Mouse (Mus musculus): ENCODE measurements around the gene Enox1.
"Not testable (repeated sequence)": the region's sequence is repeated elsewhere in the genome, so short reads cannot be mapped to it uniquely, and the experiment has no call there.

Enox1 gene

DNA sequence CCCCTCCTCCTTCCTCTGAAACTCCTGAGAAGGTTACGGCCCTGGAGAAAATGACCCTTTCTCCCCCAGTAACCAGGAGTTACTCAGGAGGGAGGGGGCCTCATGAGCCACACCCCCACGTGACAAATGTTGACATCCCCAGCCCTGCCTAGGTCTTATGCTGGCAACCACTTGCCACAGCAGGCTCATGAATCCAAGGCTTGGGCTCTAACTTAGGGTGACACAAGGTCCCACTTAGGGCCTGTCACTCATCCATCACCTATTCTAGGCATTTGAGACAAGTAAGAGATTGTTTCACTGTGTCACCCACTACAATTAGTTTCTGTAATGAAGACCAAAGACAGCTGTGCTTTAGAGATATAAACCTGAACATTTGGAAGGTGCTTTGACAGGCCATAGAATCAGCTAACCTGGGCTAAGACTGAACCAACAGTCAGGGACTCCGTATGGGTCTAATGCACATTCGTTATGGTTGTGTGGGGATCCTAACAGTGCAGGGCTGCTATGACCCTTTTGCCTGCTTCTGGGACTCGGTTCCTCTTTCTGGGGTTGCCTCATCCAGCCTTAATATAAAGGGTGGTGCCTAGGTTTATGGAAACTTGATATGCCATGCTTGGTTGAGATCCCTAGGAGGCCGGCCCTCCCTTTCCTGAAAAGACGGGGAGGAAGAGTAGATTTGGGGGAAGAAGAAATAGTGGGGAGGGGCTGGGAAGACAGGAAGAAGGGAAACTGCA is 354.7 kb downstream of the Enox1 start:
- DNase-seq (ENCODE audit: inconsistent ontology term) = no peak

DNA sequence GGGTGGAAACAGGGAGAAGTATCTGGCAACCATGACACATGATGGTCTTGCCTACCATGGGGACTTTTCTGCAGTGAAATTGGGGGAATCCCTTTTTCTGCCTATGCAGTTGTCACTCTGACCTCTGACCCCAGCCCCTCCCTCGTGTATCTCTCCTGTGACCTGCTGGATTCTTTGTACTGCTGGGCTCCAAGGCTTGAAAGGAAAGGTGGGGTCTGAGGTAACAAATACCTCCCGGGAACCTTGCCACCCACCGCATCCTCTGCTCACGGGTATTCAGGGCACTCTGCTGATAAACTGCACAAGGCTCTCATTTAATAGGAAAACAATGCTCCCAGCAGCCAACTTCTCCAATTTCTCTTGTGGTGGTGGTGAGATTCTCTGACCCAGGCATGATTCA is 361.5 kb downstream of the Enox1 start:
- peak; percentile 1 for DNase-seq (ENCODE audit: inconsistent ontology term)

DNA sequence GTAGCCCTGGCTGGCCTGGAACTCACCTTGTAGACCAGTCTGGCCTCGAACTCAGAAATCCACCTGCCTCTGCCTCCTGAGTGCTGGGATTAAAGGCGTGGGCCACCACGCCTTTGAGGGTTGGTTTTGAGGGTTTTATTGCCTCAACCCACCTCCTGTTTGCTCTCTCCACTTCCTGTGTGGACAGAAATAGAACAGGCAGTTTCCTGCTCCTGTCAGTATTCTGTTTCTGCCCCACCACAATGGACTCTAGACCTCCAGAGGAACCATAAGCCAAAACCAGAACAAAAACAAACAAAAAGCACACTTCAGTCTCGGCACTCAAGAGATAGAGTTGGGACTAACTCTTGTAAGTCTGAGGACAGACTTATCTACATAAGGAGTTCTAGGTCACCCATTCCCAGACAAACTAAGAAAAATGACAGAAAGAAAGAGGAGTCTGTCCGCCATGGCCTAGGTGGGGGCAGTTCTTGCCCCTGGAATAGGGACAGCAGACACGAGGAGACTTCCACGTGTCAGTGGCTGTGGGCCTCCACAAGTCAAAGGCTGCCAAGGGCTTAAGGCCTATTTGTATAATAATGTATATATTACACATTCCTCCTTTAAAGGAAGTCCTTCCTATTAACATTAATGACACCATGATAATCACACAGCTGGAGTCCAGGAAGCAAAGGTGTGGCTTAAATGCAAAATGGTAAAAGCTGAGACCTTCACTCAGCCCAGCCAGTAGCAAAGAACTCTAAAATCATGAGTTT is 362.6 kb downstream of the Enox1 start:
- no peak for DNase-seq (ENCODE audit: inconsistent ontology term)

DNA sequence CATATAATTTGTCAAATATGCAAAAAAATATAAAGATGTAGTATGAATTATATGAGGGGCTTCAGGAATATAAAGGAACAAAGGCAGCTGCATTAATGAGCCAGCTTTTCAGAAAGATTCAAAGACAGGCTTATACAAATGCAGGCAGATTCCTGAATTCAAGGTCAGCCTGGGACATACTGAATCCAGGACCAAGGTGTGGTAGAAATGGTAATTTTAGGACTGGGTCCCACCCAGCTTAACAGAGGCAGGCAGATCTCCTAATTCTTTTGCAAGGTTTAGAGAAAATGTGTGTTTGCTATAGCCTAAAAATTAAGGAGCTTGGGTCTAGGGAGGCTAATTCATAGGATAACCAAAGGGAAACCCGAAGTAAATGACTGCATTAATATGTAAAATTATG is 363.1 kb downstream of the Enox1 start:
- DNase-seq (ENCODE audit: inconsistent ontology term) = no peak

DNA sequence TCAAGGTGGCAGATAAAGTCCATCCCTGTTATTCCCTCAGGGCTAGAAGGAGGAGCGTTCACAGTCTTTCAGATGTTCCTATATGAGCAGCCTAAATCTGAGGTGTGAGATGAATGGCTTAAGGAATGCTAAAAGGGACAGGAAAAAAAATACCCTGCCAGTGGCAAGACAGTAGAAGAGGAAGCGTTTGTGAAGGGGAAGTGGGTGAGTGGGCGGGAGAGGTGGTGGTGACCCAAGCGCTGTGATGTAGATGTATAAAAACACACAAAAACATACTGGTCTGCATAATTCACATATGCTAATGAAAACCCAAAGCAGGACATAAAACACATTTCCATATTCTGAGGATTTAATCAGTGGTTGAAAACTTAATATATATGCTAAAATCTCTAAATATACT is 367.7 kb downstream of the Enox1 start:
- no peak for DNase-seq (ENCODE audit: inconsistent ontology term)

DNA sequence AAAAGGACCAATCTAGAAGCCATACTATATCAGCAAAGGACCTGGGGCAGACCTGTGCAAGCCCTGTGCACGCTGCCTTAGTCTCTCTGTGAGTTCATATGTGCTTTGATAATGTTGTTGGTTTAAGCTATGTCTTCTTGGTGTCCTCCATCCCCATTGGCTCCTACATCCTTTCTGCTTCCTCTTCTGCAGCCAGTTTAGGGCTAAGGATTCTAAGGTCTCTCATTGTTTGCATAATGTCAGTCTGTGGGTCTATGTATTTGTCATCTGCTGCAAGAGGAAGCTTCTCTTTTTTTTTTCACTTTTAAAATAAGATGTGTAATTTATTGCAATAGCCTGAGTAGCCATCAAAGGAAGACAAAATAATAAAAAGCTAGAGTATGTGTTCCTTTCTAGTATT is 369.7 kb downstream of the Enox1 start:
- DNase-seq (ENCODE audit: inconsistent ontology term) = no peak

DNA sequence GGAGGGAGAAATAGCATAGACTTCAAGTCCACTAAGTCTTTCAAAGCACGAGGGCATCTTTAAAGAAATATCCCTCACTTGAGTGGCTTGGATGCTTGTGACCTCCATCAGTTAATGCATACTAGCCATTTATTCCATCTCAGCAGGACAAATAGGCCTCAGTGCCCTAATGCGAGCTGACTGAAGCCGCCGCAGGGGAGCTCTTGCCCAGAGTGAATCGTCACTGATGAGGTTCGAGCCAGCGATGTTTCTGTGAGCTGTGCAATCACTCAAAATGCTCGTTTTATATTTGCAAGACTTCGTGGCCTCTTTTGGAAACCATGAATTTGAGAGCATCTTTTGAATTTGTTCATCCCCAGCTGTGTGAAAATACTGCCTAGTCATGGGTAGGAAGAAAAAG is 372.6 kb downstream of the Enox1 start:
- DNase-seq (ENCODE audit: inconsistent ontology term) = peak; percentile 63

DNA sequence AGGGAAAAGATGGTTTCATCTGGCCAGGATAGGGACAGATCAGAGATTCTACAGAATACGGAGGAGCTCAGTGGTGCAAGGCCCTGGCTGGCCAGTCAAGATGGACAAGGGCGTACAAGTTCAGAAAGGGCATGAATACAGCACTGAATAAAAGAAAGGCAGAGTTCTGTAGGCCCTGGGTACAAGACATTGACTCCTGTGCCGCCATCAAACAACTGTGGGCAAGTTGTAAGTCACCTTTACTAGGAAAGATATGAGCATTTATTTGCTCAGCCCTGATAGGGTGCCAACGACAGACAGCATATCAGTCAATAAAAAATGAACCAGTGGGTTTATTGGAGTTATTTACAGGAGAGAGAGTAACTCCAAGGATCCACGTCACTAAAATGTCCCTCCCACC is 373.1 kb downstream of the Enox1 start:
- no peak for DNase-seq (ENCODE audit: inconsistent ontology term)

DNA sequence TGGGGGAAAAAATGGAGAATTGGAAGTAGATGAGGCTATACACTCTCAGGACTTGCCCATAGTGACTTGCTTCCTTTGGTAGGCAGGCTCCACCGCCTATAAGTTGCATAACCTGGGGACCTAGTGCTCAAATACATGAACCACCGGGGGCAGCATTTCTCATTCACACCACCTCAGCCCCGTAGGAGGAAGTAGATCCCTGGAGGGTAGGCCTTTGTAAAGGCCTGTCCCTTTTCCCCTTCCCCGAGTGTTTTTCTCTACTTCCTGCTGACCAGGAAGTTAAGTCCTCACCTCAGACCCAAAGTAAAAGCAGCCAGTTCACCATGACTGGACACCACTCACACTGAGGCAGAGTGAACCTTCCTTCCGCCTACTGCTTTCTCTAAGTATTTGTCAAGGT is 377.1 kb downstream of the Enox1 start:
- DNase-seq (ENCODE audit: inconsistent ontology term) = no peak

DNA sequence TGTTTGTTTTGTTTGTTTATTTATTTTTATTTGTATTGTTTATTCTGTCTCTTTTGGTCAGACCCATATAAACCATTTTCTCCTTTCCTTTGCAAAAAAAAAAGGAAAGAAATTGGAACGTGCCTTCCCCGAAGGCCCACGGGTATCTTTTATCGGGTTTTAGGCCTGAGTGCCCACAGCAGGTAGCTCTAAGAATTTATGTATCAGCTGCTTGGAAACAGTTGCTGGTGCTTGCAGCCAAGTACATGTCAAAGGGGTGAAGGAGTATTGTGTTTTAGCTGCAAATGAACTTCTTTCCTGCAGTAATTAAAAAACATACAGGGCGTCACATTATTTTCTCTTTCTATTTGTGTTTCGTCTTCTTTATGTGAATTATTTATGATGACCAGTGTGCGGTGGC is 377.6 kb downstream of the Enox1 start:
- DNase-seq (ENCODE audit: inconsistent ontology term) = no peak

DNA sequence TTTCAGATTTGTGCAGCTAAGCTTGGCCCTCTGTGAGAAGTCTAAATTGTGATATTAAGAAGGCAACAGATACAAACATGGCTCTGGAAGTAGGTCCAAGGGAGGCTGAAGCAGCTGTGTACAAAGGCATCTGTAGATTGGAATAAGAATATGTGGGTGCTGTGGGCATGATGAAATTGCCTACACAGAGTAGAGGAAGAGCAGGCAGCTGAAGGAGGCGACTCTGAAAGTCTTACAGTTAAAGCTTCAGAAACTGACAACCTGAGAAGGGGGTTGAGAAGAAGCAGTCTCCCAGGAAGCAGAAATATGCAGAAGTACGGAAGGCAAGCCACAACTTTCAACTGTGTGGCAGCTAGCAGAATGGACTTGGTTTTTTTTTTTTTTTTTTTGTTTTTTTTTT is 380.0 kb downstream of the Enox1 start:
- DNase-seq (ENCODE audit: inconsistent ontology term) = no peak

DNA sequence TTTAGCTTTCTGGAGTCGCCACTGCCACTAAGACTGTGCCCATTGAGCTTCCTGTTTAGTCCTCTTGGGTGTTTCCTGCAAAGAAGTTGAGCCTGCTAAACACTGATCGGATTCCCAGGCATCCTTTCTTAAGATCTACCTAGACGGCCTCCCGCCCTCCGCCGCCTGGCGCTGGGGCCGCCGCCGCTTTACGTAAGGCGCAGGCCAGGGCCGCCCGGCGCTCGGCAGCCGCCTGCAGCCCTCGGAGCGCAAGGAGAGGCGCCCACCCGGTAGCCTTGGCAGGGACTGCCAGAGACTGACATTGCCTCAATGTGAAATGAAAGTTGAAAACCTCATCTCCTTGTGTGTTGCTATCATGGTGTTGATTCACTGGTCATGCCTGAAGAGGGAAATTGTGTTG is 383.0 kb downstream of the Enox1 start:
- not testable (repeated sequence) for DNase-seq (ENCODE audit: inconsistent ontology term)

DNA sequence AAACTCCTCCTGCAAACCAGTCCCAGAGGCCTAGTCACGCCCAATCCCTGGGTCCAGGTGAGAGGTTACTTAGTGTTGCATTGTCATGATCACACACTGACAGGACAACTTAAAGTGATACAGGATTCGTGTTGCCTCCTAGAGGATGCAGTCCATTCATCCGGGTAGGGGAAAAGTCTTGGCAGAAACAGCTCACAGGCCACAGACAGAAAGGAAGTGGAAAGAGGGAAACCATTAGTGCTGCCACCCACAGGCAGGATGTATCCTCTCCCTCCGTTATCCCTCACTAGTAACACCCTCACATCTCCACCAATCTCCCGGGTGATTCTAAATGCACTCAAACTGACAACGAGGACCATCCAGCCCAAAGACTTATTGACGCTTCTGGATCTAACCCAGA is 385.4 kb downstream of the Enox1 start:
- no peak for DNase-seq (ENCODE audit: inconsistent ontology term)

DNA sequence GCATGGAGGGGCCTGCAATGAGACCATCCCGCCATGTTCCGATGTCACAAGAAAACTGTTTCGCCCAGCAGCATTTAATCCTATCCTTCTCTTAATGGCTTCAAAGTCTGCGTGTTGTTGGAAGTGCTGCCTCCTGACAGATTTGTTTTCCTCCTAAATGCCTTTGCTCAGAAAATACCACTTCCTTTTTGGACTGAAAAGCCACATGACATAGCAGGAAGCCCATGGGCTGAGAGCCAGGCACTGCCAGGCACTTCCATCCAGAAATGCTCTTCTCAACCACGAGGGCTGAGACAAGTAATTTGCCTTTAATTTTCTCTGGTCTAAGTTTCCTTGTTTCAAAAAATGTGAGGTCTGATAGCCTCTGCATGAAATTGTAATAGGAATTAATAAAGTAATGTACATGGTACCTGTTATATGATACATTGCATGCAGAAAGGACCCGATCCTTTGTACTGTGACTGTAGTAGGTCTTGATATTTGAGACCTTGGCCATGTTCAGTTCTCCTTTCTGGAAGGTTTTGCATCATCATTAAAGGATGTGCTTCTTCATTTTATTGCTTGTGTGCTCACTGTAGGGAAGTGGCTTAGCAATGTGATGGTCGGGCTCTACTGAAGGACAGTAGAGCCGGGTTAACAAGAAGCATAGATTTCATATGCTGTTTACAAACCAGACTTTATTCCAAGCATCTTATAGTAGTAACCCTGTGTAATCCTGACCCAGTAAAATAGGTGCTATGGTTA is 390.1 kb downstream of the Enox1 start:
- DNase-seq (ENCODE audit: inconsistent ontology term) = no peak

DNA sequence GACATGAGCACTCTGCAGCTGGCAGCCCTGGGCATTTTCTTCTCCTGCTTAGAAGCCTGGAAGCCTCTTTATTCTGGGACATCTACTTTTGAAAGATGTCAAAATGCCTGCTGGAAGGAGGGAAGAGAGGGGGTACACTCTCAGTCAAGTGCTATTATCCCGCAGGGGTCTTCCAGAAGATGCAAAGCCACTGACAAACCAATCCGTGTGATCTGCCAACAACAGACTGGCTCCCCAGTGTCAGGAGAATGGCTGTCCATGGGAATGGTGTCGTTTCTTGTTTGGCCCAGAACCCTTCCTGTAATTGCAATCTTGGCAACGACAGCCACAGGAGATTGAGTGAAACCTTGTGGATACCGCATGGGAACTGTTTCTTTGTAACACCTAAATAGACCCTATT is 390.8 kb downstream of the Enox1 start:
- no peak for DNase-seq (ENCODE audit: inconsistent ontology term)

DNA sequence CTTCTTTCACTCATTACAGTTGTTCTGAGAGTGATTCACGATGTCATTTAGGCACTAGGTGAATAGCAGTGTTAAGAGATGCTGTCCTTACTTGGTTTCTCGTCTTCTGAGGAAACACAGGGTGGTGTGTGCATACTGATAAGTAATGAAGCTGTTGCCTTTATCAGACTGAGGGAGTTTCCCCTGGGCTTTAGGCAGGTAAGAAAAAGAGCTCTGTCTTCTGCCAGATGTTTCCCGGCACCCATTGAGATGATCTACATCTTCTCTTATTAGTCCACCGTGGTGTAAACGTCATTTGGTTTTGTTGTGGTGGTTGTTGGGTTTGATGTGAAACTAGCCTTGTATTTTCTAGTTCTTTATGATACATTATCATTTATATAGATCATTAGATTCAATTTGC is 392.4 kb downstream of the Enox1 start:
- no peak for DNase-seq (ENCODE audit: inconsistent ontology term)

DNA sequence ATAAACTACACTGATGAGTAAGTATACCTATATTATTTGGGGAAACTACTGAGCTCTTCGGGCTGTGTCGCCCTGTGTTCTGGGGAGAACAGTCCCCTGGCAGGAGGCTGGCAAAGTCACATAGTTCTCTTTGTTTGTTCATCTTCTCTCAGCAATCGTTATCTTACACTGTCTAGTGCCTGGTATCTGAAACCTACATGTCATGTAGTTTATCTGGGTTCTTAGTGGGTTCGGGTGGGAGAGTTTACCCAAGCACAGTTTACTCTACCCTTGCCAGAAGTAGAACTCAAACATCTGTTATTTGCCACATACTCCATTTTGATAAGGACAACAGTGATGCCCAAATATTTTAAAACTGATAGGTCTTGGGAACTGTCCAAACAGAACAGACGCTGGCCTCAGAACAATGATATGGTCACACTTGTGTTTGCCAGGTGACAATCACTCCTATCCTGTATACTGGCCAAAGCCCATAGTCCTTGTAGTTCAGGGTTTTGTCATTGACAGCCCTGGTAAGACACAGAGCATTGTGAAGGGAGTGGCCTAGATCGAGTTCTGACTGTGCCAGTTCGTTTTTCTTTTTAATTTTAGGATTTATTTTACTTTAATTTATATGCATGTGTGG is 401.0 kb downstream of the Enox1 start:
- no peak for DNase-seq (ENCODE audit: inconsistent ontology term)

DNA sequence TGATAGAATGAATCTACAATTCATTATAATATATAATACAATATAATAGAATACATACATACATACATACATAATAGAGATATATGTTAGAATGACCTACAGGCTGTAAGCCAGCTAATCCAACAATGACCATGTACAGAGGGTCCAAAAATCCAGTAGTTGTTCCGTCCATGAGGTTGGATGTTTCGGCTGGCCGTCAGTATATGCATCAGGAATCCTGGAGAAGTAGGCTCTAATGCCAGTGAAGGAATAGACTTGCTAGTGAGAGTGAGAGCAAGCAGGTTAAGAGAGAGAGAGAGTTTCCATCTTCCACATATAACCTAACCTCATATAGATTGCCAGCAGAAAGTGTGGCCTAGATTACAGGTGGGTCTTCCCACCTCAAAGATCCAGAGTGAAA is 402.3 kb downstream of the Enox1 start:
- DNase-seq (ENCODE audit: inconsistent ontology term) = no peak

DNA sequence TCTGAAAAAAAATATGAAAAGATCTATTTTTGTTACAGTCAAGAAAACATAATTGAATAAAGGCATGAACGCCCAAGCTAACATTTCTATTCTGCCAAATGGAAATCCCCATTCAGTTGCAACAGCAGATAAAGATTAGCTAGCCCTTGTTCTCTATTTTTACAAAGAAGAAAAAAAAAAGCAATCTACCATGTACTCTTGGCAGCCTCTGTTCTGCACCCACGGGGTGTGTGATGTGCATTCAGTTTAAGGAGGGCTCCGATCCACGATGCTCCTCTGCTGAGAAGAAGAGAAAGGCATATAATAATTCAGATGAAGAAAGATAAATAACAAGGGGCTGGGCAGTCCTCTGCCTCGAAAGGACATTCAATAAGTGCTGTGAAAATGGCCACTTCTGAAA is 403.2 kb downstream of the Enox1 start:
- no peak for DNase-seq (ENCODE audit: inconsistent ontology term)

DNA sequence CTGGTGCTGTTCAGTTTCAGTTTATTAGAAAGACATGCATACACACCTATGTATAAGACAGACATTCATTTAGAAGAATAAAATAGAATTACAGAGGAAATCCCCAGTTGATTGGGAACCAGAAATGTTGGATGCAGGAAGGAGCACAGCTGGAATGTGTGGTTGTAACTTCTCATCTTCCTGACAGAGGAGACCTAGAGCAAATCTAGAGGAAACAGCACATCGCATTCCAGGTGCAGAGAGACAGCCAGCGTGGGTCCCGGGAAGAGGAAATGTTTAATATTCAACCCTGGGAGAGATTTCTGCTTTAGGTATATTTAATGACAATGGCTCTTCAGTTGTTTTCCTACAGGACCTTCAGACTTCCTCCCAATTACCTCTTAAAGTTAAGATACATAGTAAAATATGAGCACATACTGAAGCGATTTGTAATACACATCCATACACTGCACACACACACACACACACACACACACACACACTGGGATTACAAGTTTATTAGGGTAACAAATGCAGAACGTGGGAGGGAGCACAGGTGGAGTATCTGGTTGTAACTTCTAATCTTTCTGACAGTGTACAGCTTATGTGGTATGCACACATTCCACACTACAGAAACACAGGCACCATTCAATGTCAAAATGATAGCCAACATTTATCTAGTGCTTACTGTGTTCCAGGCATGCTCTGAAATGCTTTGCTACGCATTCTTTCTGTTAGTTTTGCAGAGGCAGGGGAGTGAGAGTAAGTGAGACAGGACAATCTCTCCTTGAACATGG is 405.4 kb downstream of the Enox1 start:
- no peak for DNase-seq (ENCODE audit: inconsistent ontology term)

DNA sequence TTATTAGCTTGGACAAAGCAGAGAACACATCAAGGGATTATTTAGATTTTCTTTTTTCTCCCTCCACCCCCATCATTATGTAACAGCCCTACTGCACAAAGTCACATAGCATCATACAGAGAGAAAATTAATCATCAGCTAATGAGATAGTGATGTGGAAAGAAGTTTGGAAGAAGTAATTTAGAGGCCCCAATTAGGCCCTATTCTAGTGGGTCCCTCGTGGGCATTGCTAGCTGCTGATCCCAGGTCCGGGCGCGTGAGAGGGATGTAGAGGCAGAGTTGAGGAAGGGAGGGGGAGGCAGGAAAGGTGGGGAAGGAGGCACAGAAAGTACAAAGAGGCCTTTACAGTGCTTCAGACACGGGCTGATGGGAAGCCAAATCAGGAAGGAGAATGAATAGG is 407.4 kb downstream of the Enox1 start:
- DNase-seq (ENCODE audit: inconsistent ontology term) = peak; percentile 62

DNA sequence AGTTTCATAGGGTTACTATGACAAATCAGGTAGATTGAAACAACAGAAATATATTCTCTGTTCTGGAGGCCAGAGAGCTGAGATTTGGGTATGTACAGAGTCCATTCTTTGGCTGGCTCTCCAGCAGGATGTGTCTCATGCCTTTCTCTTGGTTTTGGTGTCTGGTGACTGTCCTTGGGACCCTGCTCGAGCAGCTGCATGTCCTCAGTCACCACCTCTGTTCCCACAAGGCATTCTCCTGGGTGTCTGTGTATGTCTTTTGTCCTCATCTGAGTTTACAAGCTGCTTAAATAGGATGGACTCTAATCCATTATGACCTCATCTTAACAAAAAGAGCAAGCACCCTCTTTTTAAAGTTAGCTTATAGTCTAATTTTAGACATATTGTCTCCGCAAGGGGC is 410.6 kb downstream of the Enox1 start:
- DNase-seq (ENCODE audit: inconsistent ontology term) = no peak
